Mouse (Mus musculus): Measurements from ENCODE around the gene Zfp871.
A peak's percentile ranks its signal among the peaks of the same experiment; 100 is the strongest.

Zfp871 gene

GRCm38 (mm10) chr17:32788094-32788559 is at the start of gene Zfp871:
Gene Zfp871 (minus strand): TSS chr17:32788287.
- peak; percentile 87 to 90 for DNase-seq

DNA sequence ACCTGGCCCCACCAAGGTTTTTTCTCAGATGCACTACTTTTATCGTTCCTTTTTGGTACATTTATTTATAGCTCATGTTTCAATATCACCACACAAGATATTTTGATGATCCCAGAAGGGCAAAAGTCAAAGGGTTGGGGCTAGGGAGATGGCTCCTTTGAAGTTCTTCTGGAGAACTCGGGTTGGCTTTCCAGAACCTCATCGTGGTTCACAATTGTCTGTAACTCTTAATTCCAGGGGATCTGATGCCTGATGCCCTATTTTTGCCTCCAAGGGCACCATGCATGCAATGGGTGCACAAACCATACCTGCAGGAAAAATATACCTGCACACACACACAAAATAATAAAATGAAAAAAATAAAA is 42.3 kb upstream of the Zfp871 start:
- DNase-seq, result no peak

DNA sequence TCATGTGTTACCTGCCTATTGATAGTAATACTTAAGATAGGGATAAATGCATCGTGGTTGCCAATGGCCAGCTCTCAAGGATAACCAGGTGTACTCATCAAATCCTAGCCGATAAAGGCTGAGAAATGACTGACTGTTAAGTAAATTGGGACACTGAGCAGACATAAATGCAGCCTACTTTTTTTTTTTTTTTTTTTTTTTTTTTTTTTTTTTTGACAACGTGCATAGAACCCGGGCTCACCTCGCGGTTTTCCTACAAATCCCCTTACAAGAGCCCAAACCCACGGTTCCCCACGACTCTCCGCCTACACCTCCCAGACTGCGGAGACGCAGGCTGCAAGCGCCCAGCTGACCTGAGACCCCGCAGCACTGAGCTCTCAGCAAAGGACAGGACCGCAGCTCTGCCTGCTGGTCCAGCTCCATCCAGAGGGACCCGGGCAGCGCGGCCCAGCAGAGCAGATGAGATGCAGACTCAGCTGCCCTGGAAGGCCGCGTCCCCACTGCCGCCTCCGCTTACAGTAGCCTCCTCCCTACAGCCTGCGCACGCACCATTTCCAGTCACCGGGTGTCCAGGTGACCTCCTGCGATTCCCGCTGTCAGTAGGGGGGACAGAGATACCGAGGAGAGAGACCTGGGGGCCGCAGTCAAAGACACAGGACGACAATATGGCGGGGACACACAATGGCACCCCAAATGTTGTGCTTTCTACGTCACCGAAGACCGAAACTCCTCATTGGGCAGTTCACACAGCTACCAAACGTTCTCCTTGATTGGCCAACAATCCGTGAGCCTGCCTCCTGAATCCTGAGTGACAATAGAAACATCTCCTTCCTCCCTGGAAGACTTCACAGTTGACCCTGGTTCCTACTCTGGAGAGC is 41.7 kb upstream of the Zfp871 start, which contains the start of gene Zfp799:
Zfp799 (minus strand) TSS at position 722 of the 878 bp plus-strand sequence.
- DNase-seq, result peak; percentile 71 to 78

- DNase-seq, result no peak
Observed at GRCm38 (mm10) chr17:32816074-32816784, 28.1 kb upstream of the Zfp871 start.

GRCm38 (mm10) chr17:32814136-32814535 is 26.0 kb upstream of the Zfp871 start:
- DNase-seq, result no peak

GRCm38 (mm10) chr17:32810648-32811047 is 22.6 kb upstream of the Zfp871 start:
- DNase-seq, result no peak

- peak; percentile 24 to 31 for DNase-seq
Observed at GRCm38 (mm10) chr17:32809544-32810374, 21.7 kb upstream of the Zfp871 start, which contains the start of gene Zfp811. Gene Zfp811 (minus strand): TSS chr17:32809931.

DNA sequence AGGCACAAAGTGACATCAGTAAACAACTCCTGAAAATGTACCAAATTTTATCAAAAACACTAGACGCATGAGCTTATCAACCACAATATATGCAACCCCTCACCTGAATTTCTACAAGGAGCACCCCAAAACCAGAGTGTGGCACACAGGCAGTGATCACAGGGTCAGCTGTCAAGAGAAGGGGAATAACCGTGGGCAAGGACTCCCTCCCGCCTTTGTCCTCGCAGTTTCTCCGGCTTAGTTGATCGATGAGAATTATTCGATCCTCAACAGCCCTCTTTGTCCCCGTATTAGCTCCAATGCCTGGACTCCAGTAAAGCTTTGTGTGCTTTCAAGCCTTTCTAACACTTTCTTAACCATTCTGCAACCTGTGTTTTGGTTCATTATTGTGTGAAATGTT is 20.8 kb upstream of the Zfp871 start:
- DNase-seq, result no peak

DNA sequence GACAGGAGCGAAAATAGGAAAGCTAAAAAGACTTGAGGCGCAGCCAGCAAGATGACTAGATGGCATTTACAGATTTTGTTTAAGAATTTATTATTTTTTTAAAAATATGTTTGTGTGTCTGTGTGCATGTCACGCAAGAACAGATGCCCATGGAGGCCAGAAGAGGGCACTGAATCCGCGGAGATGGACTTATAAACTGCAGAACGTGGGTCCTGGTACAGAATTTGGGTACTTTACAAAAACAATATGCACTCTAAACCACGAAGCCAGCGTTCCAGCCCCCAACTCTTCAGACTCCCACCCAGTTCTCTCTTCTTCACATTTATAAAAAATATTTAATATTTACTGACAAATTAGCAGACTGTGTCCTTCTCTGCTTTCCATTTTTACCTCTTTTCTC is 1.2 kb upstream of the Zfp871 start:
- DNase-seq, result no peak

- DNase-seq, result no peak
Observed at GRCm38 (mm10) chr17:32788576-32788975, 489 bp upstream of the Zfp871 start.

- DNase-seq, result no peak
Observed at GRCm38 (mm10) chr17:32787436-32788093, 522 bp downstream of the Zfp871 start.

DNA sequence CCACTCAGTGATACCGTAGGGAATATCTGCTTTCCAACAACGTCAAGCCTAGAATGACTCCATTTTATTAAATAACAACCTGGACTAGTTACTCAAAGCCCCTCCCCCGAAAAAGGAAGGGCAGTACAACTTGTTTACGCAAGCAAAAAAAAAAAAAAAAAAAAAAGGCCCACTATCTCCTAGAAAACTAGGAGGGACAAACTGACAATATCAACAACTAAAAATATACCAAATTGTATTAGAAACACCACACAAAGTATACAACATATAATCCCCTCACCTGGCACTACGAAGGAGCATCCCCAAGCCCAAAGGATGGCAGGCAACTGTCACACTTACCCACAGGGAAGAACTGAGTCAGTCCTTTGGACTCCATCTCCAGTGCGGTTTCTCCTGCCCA is 1.1 kb downstream of the Zfp871 start:
- no peak for DNase-seq

DNA sequence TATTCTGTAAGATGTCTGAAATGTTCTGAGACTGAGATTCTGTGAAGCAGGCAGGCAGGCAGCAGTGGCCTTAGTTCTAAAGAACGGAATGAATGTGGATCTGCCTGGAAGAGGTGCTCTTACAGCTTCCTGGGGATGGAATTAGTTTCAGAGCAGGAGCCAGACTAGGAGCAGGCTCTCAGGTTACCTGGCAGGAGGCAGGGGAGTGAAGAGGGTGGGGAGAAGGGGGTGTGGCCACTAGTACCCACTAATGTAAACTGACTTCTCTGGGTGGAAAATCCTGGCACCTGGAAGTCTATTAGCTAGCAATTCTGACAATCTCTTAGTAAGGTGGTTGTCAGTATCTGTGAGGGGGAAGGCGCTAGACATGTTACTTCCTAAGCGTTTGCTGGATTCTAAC is 2.4 kb downstream of the Zfp871 start:
- no peak for DNase-seq

DNA sequence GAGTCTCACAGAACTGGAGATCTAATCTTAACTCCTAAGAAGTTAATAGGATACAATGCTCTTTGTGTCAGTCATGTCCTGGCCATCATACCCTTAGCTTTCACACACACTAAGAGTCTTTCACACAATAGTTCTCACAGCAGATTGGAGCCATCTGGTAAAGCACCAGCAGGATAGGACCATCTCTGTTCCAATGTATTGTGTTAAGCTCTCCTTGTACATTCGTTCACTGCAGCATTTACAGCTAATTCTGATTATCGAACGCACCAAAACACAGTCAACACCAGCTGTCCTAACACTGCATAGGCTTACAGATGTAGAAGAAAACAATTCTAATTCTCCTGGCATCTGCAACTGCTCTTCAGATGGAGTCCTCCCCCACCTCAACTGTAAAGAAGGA is 10.5 kb downstream of the Zfp871 start:
- no peak for DNase-seq

- DNase-seq, result no peak
Observed at GRCm38 (mm10) chr17:32771213-32771612, 16.9 kb downstream of the Zfp871 start.

DNA sequence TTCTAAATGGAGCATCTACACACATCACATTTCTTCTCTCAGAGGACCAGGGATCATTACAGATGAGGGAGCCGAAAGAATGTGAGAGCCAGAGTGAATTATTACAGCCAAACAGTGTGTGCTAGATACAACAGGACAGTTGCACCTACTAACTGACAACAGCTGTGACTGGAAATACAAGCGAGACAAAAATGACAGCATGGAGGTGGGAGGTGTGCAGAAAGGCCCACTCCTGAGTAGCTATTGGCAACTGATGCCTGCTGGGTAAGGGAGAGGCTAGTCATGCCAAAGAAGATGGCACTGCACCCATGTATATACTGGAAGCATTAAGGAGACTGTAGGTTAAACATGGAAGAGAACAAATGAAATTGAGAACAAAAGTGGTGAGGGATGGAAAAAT is 21.7 kb downstream of the Zfp871 start:
- DNase-seq, result no peak

- DNase-seq, result no peak
Observed at GRCm38 (mm10) chr17:32757331-32757730, 30.8 kb downstream of the Zfp871 start.

GRCm38 (mm10) chr17:32753634-32754033 is 34.5 kb downstream of the Zfp871 start:
- DNase-seq, result peak in 1 of 2 experiments; percentile 15

DNA sequence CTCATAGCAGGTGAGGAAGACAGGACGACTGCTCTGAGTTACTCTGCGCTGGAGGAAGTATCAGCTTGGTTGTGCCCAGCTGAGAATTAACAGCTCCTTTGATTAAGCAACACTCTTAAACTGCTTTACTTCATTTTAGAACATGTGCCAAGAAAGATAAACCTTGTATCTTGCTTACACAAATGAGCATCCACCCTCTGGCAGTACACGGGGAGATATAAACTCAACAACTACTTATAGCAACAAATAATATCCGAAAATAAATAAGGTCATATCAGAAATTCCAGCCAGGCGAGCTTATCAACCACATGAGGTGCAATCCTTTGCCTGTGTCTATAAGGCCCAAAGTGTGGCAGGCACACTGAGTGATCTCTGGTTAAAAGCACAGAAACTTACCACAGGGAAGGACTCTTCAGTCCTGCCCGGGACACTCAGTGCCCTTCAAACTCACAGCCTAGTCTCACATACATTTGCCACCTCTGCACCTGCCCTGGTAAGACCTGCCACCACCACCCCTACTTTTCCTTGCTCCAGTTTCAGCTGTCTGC is 35.2 kb downstream of the Zfp871 start:
- DNase-seq, result no peak

DNA sequence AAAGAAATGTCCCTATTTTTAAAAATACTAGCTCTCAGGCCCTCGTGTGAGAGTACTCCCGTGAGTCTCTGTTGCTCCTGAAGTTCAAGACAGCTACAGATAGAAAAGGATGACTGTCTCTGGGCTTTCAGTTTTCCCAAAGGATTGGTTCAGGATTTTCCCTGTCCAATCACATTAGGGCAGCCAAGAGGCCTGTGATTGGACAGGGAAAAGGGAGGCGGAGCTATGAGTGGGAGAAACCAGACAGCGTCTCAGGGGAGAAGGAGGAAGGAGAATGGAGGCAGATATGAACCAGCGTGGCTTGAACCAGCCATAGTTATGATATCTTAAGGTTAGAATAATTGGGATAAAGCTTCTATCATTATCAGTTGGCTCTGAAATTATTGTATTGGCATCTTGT is 37.5 kb downstream of the Zfp871 start:
- no peak for DNase-seq

GRCm38 (mm10) chr17:32741057-32741456 is 47.0 kb downstream of the Zfp871 start:
- no peak for DNase-seq

- no peak for DNase-seq
Observed at GRCm38 (mm10) chr17:32738406-32738805, 49.7 kb downstream of the Zfp871 start.

All from lung, postnatal 4 days (tissue).